Mouse (Mus musculus): Measurements from ENCODE around the gene Rhob. TPM values are rescaled to one million over a fixed set of nuclear protein-coding genes. Genes with fewer than 3 reads are reported as not detected.
A peak's percentile ranks its signal among the peaks of the same experiment; 100 is the strongest.

The Rhob gene
- polyA plus RNA-seq, 1 experiment from 2014 or later = 43.6 TPM

GRCm38 (mm10) chr12:8489098-8489497 is 10.7 kb downstream of the Rhob start:
- Histone ChIP-seq H3K27me3 (ENCODE audit: control insufficient read depth, insufficient read depth, low read length) (no peaks in the 10 kb centered on the region), H3K9me3 (ENCODE audit: control insufficient read depth, low read length) (no peaks in the 10 kb centered on the region), H3K4me3 (ENCODE audit: low read length) (no peak overlapping the region), H3K36me3 (ENCODE audit: control insufficient read depth, insufficient read depth, low read length) (no peaks in the 10 kb centered on the region), H3K9ac (ENCODE audit: low read depth, low read length) (no peak overlapping the region), H3K27ac (ENCODE audit: low read depth, low read length) (no peak overlapping the region), H3K4me1 (ENCODE audit: control insufficient read depth, insufficient read depth, low read length) (peaks cover 6% of the 10 kb centered on the region; the same call in 1 of the 2 replicates), H3K4me2 (replicated peaks; ENCODE audit: low read depth, low read length) (no peak overlapping the region)
- 61% methylated on average over 4 of the region's 4 CpGs for WGBS
- ATAC-seq (ENCODE audit: low FRiP score, low TSS enrichment) = no peak

GRCm38 (mm10) chr12:8488652-8488980 is 11.2 kb downstream of the Rhob start:
- H3K27me3 ChIP-seq (ENCODE audit: control insufficient read depth, insufficient read depth, low read length) = no peaks in the 10 kb centered on the region
- no peak overlapping the region for H3K4me2 ChIP-seq (replicated peaks; ENCODE audit: low read depth, low read length)
- H3K9ac ChIP-seq (ENCODE audit: low read depth, low read length) = no peak overlapping the region
- ATAC-seq (ENCODE audit: low FRiP score, low TSS enrichment) = peak; percentile 39; the same call in 1 of the 2 replicates
- H3K4me3 ChIP-seq (ENCODE audit: low read length) = no peak overlapping the region
- peaks cover 6% of the 10 kb centered on the region; the same call in 1 of the 2 replicates for H3K4me1 ChIP-seq (ENCODE audit: control insufficient read depth, insufficient read depth, low read length)
- no peaks in the 10 kb centered on the region for H3K36me3 ChIP-seq (ENCODE audit: control insufficient read depth, insufficient read depth, low read length)
- no peaks in the 10 kb centered on the region for H3K9me3 ChIP-seq (ENCODE audit: control insufficient read depth, low read length)
- WGBS = 85% methylated on average over 4 of the region's 4 CpGs
- no peak overlapping the region for H3K27ac ChIP-seq (ENCODE audit: low read depth, low read length)

GRCm38 (mm10) chr12:8487959-8488651 is 11.7 kb downstream of the Rhob start:
- H3K4me3 ChIP-seq (ENCODE audit: low read length) = no peak overlapping the region
- 0 out of 2 replicates have a peak overlapping the region, but pooled peaks have one; percentile 24 for H3K27ac ChIP-seq (ENCODE audit: low read depth, low read length)
- no peak overlapping the region for H3K4me2 ChIP-seq (replicated peaks; ENCODE audit: low read depth, low read length)
- peaks cover 6% of the 10 kb centered on the region; the same call in 1 of the 2 replicates for H3K4me1 ChIP-seq (ENCODE audit: control insufficient read depth, insufficient read depth, low read length)
- H3K9me3 ChIP-seq (ENCODE audit: control insufficient read depth, low read length) = no peaks in the 10 kb centered on the region
- 66% methylated on average over 5 of the region's 5 CpGs for WGBS
- no peak overlapping the region for H3K9ac ChIP-seq (ENCODE audit: low read depth, low read length)
- no peaks in the 10 kb centered on the region for H3K27me3 ChIP-seq (ENCODE audit: control insufficient read depth, insufficient read depth, low read length)
- H3K36me3 ChIP-seq (ENCODE audit: control insufficient read depth, insufficient read depth, low read length) = no peaks in the 10 kb centered on the region
- ATAC-seq (ENCODE audit: low FRiP score, low TSS enrichment) = peak; percentile 68; the same call in 1 of the 2 replicates

- Histone ChIP-seq H3K36me3 (ENCODE audit: control insufficient read depth, insufficient read depth, low read length) (no peaks in the 10 kb centered on the region), H3K27ac (ENCODE audit: low read depth, low read length) (no peak overlapping the region), H3K4me2 (replicated peaks; ENCODE audit: low read depth, low read length) (no peak overlapping the region), H3K9me3 (ENCODE audit: control insufficient read depth, low read length) (no peaks in the 10 kb centered on the region), H3K4me1 (ENCODE audit: control insufficient read depth, insufficient read depth, low read length) (peaks cover 6% of the 10 kb centered on the region; the same call in 1 of the 2 replicates), H3K4me3 (ENCODE audit: low read length) (no peak overlapping the region), H3K27me3 (ENCODE audit: control insufficient read depth, insufficient read depth, low read length) (no peaks in the 10 kb centered on the region), H3K9ac (ENCODE audit: low read depth, low read length) (no peak overlapping the region)
- 88% methylated on average over 1 of the region's 1 CpGs for WGBS
- no peak for ATAC-seq (ENCODE audit: low FRiP score, low TSS enrichment)
These were observed 12.5 kb downstream of the Rhob start for GRCm38 (mm10) chr12:8487281-8487680.

DNA sequence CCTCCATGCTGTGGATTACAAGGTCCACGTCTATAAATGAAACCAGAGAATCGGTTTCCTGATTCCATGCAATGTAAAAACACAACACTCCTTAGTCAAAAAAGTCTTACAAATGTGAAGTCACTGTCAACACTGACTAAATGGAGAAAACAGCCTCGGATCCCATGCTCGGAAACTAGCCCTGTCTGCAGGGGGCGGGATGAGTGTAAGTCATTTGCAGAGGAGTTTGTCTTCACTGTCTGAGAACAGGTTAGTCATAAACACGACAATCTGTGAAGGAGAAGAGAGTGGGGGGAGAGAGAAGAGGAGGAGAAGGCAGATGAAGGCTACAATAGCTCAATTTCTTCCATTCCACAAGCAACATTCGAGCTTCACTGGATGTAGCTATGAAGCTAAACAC is 14.6 kb downstream of the Rhob start:
- H3K36me3 ChIP-seq (ENCODE audit: control insufficient read depth, insufficient read depth, low read length) = no peaks in the 10 kb centered on the region
- peaks cover 6% of the 10 kb centered on the region; the same call in 1 of the 2 replicates for H3K4me1 ChIP-seq (ENCODE audit: control insufficient read depth, insufficient read depth, low read length)
- no peaks in the 10 kb centered on the region for H3K27me3 ChIP-seq (ENCODE audit: control insufficient read depth, insufficient read depth, low read length)
- H3K27ac ChIP-seq (ENCODE audit: low read depth, low read length) = no peak overlapping the region
- no peak for ATAC-seq (ENCODE audit: low FRiP score, low TSS enrichment)
- H3K9me3 ChIP-seq (ENCODE audit: control insufficient read depth, low read length) = no peaks in the 10 kb centered on the region
- H3K4me3 ChIP-seq (ENCODE audit: low read length) = no peak overlapping the region
- H3K9ac ChIP-seq (ENCODE audit: low read depth, low read length) = no peak overlapping the region
- no peak overlapping the region for H3K4me2 ChIP-seq (replicated peaks; ENCODE audit: low read depth, low read length)
- WGBS = 75% methylated on average over 7 of the region's 7 CpGs

DNA sequence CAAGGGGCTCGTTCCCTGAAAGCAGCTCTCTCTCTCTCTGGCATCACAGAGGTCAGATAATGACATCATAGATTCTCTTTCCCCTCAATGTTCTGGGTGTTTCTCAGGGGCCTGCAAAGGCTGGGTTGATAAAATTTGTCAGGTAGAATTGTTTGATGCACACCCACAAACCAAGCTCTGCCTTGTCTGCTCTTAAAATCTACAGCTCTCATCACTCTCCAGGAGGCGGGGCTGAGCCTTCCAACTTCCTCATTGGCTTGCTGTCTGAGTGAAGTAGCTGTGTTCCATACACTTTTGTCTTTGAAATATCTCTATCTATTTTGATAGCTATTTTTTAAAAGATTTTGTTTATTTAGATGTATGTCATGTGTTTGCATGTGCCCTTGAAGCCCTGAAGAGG is 17.6 kb downstream of the Rhob start:
- no peaks in the 10 kb centered on the region for H3K36me3 ChIP-seq (ENCODE audit: control insufficient read depth, insufficient read depth, low read length)
- H3K4me1 ChIP-seq (ENCODE audit: control insufficient read depth, insufficient read depth, low read length) = no peaks in the 10 kb centered on the region
- no peak overlapping the region for H3K4me3 ChIP-seq (ENCODE audit: low read length)
- no peak overlapping the region for H3K9ac ChIP-seq (ENCODE audit: low read depth, low read length)
- no peak overlapping the region for H3K27ac ChIP-seq (ENCODE audit: low read depth, low read length)
- 72% methylated on average over 2 of the region's 2 CpGs for WGBS
- H3K4me2 ChIP-seq (replicated peaks; ENCODE audit: low read depth, low read length) = no peak overlapping the region
- no peaks in the 10 kb centered on the region for H3K9me3 ChIP-seq (ENCODE audit: control insufficient read depth, low read length)
- no peaks in the 10 kb centered on the region for H3K27me3 ChIP-seq (ENCODE audit: control insufficient read depth, insufficient read depth, low read length)
- no peak for ATAC-seq (ENCODE audit: low FRiP score, low TSS enrichment)

DNA sequence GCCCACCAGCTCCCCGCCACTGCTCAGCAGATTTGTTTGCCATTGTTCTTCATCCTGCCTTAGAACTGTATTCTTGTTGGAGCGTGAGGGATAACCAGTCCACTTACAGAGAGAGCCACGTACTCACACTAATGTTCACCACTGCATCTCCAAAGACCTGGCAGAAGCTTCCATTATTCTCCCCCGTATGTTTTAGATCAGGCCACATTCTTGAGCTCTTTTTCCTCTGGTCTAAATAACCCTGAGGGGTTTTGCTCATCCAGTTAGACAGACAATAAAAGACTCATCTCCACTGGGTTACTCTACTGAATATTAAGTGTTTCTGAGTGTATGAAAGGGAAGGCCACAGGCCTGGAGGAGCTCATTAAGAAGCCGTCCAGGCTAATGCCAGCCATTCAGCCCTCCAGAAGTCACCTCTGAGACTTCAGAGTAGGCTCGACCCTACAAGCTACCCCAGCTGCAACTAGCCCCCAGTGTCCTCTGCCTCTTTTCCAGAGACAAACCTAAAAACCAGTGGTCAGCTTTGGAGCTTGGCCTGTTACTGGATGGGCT is 24.9 kb downstream of the Rhob start:
- H3K9ac ChIP-seq (ENCODE audit: low read depth, low read length) = no peak overlapping the region
- no peaks in the 10 kb centered on the region for H3K27me3 ChIP-seq (ENCODE audit: control insufficient read depth, insufficient read depth, low read length)
- H3K9me3 ChIP-seq (ENCODE audit: control insufficient read depth, low read length) = no peaks in the 10 kb centered on the region
- no peak for ATAC-seq (ENCODE audit: low FRiP score, low TSS enrichment)
- no peak overlapping the region for H3K4me3 ChIP-seq (ENCODE audit: low read length)
- no peak overlapping the region for H3K4me2 ChIP-seq (replicated peaks; ENCODE audit: low read depth, low read length)
- H3K4me1 ChIP-seq (ENCODE audit: control insufficient read depth, insufficient read depth, low read length) = no peaks in the 10 kb centered on the region
- H3K27ac ChIP-seq (ENCODE audit: low read depth, low read length) = no peak overlapping the region
- WGBS = 81% methylated on average over 6 of the region's 6 CpGs
- H3K36me3 ChIP-seq (ENCODE audit: control insufficient read depth, insufficient read depth, low read length) = no peaks in the 10 kb centered on the region

DNA sequence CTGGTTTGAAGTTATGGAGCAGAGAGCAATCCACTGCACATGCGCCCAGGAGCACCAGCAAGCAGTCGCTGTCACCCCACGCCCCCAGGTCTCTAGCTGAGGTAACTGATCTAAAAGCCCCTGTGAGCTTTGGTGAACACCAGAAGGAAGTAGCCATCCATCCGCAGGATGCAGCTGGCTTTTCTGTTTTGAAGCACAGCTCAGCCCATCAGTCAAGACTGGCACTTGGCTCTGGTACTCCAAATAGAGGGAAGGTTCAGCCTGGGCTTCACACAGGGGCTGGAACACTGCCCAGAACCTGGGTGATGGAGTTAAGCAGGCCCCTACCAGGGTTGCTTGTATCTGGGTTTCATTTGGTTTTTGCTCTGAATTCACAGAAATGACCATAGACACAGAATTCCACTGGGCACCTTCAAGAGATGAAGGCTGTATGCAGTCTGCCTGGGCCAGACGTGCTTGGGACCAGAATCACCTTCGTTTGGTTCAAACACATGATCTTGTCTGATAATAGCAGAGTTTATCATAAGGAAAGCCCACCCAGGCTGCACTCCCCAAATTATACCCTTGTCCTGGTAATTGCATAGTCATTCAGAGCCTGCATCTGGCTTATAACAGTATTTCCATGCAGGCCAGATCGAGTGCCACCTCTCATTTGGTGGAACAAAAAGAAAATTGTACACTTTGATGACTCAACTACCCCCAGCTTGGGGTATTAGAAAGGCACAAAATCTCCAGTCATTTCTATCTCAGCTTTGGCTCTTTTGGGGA is 27.0 kb downstream of the Rhob start:
- 76% methylated on average over 7 of the region's 7 CpGs for whole genome bisulfite sequencing
- no peak overlapping the region for H3K4me3 ChIP-seq (ENCODE audit: low read length)
- no peak for ATAC-seq (ENCODE audit: low FRiP score, low TSS enrichment)
- H3K4me1 ChIP-seq (ENCODE audit: control insufficient read depth, insufficient read depth, low read length) = peaks cover 14% of the 10 kb centered on the region; the same call in 1 of the 2 replicates
- no peak overlapping the region for H3K27ac ChIP-seq (ENCODE audit: low read depth, low read length)
- no peak overlapping the region for H3K9ac ChIP-seq (ENCODE audit: low read depth, low read length)
- no peaks in the 10 kb centered on the region for H3K36me3 ChIP-seq (ENCODE audit: control insufficient read depth, insufficient read depth, low read length)
- no peak overlapping the region for H3K4me2 ChIP-seq (replicated peaks; ENCODE audit: low read depth, low read length)
- H3K27me3 ChIP-seq (ENCODE audit: control insufficient read depth, insufficient read depth, low read length) = no peaks in the 10 kb centered on the region
- no peaks in the 10 kb centered on the region for H3K9me3 ChIP-seq (ENCODE audit: control insufficient read depth, low read length)

DNA sequence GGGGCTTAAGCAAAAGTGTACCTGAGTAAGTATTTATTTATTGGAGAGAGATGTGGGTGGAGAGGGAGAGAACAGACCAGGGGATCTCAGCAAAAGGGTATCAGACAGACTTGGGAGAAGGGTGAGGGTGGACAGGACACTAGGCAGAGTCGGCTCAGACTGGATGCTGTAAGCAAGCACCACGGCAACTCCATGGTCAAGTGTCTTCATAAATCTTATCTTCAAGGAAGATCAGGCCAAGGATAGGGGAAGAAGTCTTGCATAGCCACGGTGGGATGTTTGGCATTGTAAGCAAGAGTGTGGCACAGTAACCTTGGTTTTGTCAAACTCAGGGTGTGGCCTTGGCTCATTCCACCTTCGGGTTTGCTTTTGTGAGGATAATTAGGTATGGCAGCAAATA is 27.8 kb downstream of the Rhob start:
- WGBS = 54% methylated on average over 4 of the region's 4 CpGs
- Histone ChIP-seq H3K4me1 (ENCODE audit: control insufficient read depth, insufficient read depth, low read length) (peaks cover 21% of the 10 kb centered on the region), H3K4me3 (ENCODE audit: low read length) (no peak overlapping the region), H3K27ac (ENCODE audit: low read depth, low read length) (no peak overlapping the region), H3K4me2 (replicated peaks; ENCODE audit: low read depth, low read length) (no peak overlapping the region), H3K36me3 (ENCODE audit: control insufficient read depth, insufficient read depth, low read length) (no peaks in the 10 kb centered on the region), H3K27me3 (ENCODE audit: control insufficient read depth, insufficient read depth, low read length) (no peaks in the 10 kb centered on the region), H3K9ac (ENCODE audit: low read depth, low read length) (no peak overlapping the region), H3K9me3 (ENCODE audit: control insufficient read depth, low read length) (no peaks in the 10 kb centered on the region)
- ATAC-seq (ENCODE audit: low FRiP score, low TSS enrichment) = no peak

Data from kidney, embryonic 14.5 days (tissue).